Comparison of ENCODE assay signal across 8 mouse cellular contexts in genomic region chr2:148679346-148679745, GRCm38 (mm10). TPM values are rescaled to one million over a fixed set of nuclear protein-coding genes. Genes with fewer than 3 reads are reported as not detected.
DNase-seq lines count a peak whose midpoint lies in the region; ATAC-seq lines count a peak whose summit lies in the region.

No protein-coding gene starts in this region.

- H3K27ac ChIP-seq in midbrain, embryonic 11.5 days (ENCODE audit: low read depth, low read length) = peak overlapping the region; percentile 84
- peak overlapping the region; percentile 97 for H3K27ac ChIP-seq in stomach, embryonic 16.5 days (ENCODE audit: low read length)

- no peaks in the 10 kb centered on the region for H3K9me3 ChIP-seq in midbrain, embryonic 11.5 days (ENCODE audit: control insufficient read depth, low read length)
- no peaks in the 10 kb centered on the region for H3K9me3 ChIP-seq in stomach, embryonic 16.5 days (replicated peaks; ENCODE audit: control insufficient read depth, low read length)

- no peaks in the 10 kb centered on the region for H3K27me3 ChIP-seq in midbrain, embryonic 11.5 days (ENCODE audit: control insufficient read depth, insufficient read depth, low read length)
- no peaks in the 10 kb centered on the region for H3K27me3 ChIP-seq in stomach, embryonic 16.5 days (ENCODE audit: control insufficient read depth, insufficient read depth, low read length)

- peak overlapping the region; percentile 50 for H3K4me2 ChIP-seq in midbrain, embryonic 11.5 days
- H3K4me2 ChIP-seq in stomach, embryonic 16.5 days (ENCODE audit: low read depth, low read length) = peak overlapping the region; percentile 83

- peak overlapping the region; percentile 41 for H3K9ac ChIP-seq in midbrain, embryonic 11.5 days (ENCODE audit: low read length)
- peak overlapping the region; percentile 65 for H3K9ac ChIP-seq in stomach, embryonic 16.5 days (ENCODE audit: low read length)

- intact Hi-C loops in left cerebral cortex, postnatal 36 days (cut with DNase I) = loop anchor here (10.0 kb wide), 1 partner anchor 175 kb away; no protein-coding TSS in a partner anchor

- ATAC-seq in midbrain, embryonic 11.5 days (ENCODE audit: low FRiP score) = peak; percentile 45
- ATAC-seq in stomach, embryonic 16.5 days (ENCODE audit: insufficient read depth, low FRiP score) = peak; percentile 42

- DNase-seq in R1 (ENCODE audit: low read depth, low spot score) = peak; percentile 96
- DNase-seq in embryo, embryonic 9.5 days (ENCODE audit: extremely low spot score) = peak; percentile 76
- DNase-seq in heart, adult 18-20 months = peak; percentile 70 to 82
- peak; percentile 63 for DNase-seq in kidney, adult 18-20 months
- peak; percentile 27 to 29 for DNase-seq in left cerebral cortex, postnatal 36 days (ENCODE audit: low spot score in 2 of 2)
- peak; percentile 89 for DNase-seq in midbrain, embryonic 11.5 days (ENCODE audit: low spot score, missing footprints)
- no peak for DNase-seq in B cell, adult 2 months

- H3K36me3 ChIP-seq in midbrain, embryonic 11.5 days (ENCODE audit: control insufficient read depth, insufficient read depth, low read length) = peaks cover 4% of the 10 kb centered on the region; the same call in 1 of the 2 replicates
- peaks cover 13% of the 10 kb centered on the region; the same call in 1 of the 2 replicates for H3K36me3 ChIP-seq in stomach, embryonic 16.5 days (ENCODE audit: control insufficient read depth, insufficient read depth, low read length)

- peaks cover 36% of the 10 kb centered on the region for H3K4me1 ChIP-seq in midbrain, embryonic 11.5 days (ENCODE audit: control insufficient read depth, insufficient read depth, low read length)
- H3K4me1 ChIP-seq in stomach, embryonic 16.5 days (ENCODE audit: control insufficient read depth, insufficient read depth, low read length) = peaks cover 40% of the 10 kb centered on the region

- no peak overlapping the region; the same call in 1 of the 2 replicates for H3K4me3 ChIP-seq in midbrain, embryonic 11.5 days (ENCODE audit: low read depth, low read length)
- H3K4me3 ChIP-seq in stomach, embryonic 16.5 days (replicated peaks; ENCODE audit: low read length) = peak overlapping the region; percentile 28

- 0% methylated on average over 9 of the region's 9 CpGs for WGBS in midbrain, embryonic 11.5 days
- 7% methylated on average over 9 of the region's 9 CpGs for WGBS in stomach, embryonic 16.5 days

RNA-seq across cellular contexts. Expression of gene Gzf1, which starts 1.5 kb away (rescaled TPM):
- 10 to 100 TPM; 26.2 to 29.3 TPM for total RNA-seq in heart, adult 18-20 months (2021)
- 10 to 100 TPM; 27.6 to 28.1 TPM for total RNA-seq in left cerebral cortex, postnatal 36 days (2021)
- polyA plus RNA-seq in midbrain, embryonic 11.5 days (2014; fragmentation: Nextera tagmentation; extraction: Ambion mirVana) = 27.5 and 29.1 TPM in 2 replicates
- polyA plus RNA-seq in stomach, embryonic 16.5 days (2015; fragmentation: Nextera tagmentation; extraction: Ambion mirVana) = 18.9 and 19.6 TPM in 2 replicates

RNA-seq across cellular contexts. Expression of gene Nxt1, which starts 6.9 kb away (rescaled TPM):
- 1 to 10 TPM; 6.4 to 8.2 TPM for total RNA-seq in heart, adult 18-20 months (2021)
- 10 to 100 TPM; 11.5 to 11.9 TPM for total RNA-seq in left cerebral cortex, postnatal 36 days (2021)
- polyA plus RNA-seq in midbrain, embryonic 11.5 days (2014; fragmentation: Nextera tagmentation; extraction: Ambion mirVana) = 122 and 133 TPM in 2 replicates
- 66.4 and 67.0 TPM in 2 replicates for polyA plus RNA-seq in stomach, embryonic 16.5 days (2015; fragmentation: Nextera tagmentation; extraction: Ambion mirVana)

RNA-seq across cellular contexts. Expression of gene Napb, which starts 52.9 kb away (rescaled TPM):
- 1 to 10 TPM; 1.1 to 1.4 TPM for total RNA-seq in heart, adult 18-20 months (2021)
- 100 to 1,000 TPM; 342 to 359 TPM for total RNA-seq in left cerebral cortex, postnatal 36 days (2021)
- polyA plus RNA-seq in midbrain, embryonic 11.5 days (2014; fragmentation: Nextera tagmentation; extraction: Ambion mirVana) = 17.1 and 23.6 TPM in 2 replicates
- polyA plus RNA-seq in stomach, embryonic 16.5 days (2015; fragmentation: Nextera tagmentation; extraction: Ambion mirVana) = 4.9 TPM in 2 replicates

Comparison
In these comparisons a context has a peak if more than half of its experiments do, and no peak if none do; other contexts are left out.
1. DNase-seq: peak in R1 (single experiment), embryo, embryonic 9.5 days (single experiment), heart, adult 18-20 months (2 of 2), kidney, adult 18-20 months (single experiment), left cerebral cortex, postnatal 36 days (2 of 2) and midbrain, embryonic 11.5 days (single experiment); none in B cell, adult 2 months (0 of 2).
2. RNA of gene Napb, which starts 52.9 kb away (total RNA-seq): 342 to 359 TPM in left cerebral cortex, postnatal 36 days; 1.1 to 1.4 TPM in heart, adult 18-20 months; every median in the first group is over 100 times any median in the second.